Mouse (Mus musculus): Measurements from ENCODE around the gene March4.

- TF ChIP-seq GATA1 (IDR thresholded peaks at IDR 0.05; ENCODE audit: low read length), result no peak
- no peak for TF ChIP-seq TAL1 (IDR thresholded peaks at IDR 0.05; ENCODE audit: low read length)
These were observed 146.3 kb downstream of the March4 start for GRCm38 (mm10) chr1:72390420-72390819.
